Mouse (Mus musculus) cortical plate, adult 2 months (tissue): ENCODE measurements at regions not wholly inside any gene's neighbourhood (a gene's known extent, or its start where the extent isn't known, plus 50 kb on each side); places are given as distances from the start of the nearest gene placed in this dataset.

ENCODE experiments used
- H3K27ac ChIP-seq: fragments of 200-500 bp; 2 replicates; pipeline ENCODE4 v1.5.1; 2012; ENCODE audit warnings: low read length, control low read depth, inconsistent platforms; ENCODE audit not compliant: insufficient read depth
- H3K4me1 ChIP-seq: fragments of 200-500 bp; 2 replicates; pipeline ENCODE4 v1.6.1; 2011; ENCODE audit warnings: low read length; ENCODE audit not compliant: control insufficient read depth, insufficient read depth
- H3K4me3 ChIP-seq: fragments of 200-500 bp; 2 replicates; pipeline ENCODE4 v1.5.1; 2011; ENCODE audit warnings: mild to moderate bottlenecking, low read length, control low read depth; ENCODE audit not compliant: insufficient read depth
- CTCF ChIP-seq: fragments of 200-500 bp; IDR thresholded peaks from 2 replicates; pipeline ENCODE4 v1.5.1; 2011; ENCODE audit warnings: mild to moderate bottlenecking, control low read depth, low read length; ENCODE audit not compliant: insufficient read depth; ENCODE audit errors: extremely low read depth
- POLR2A ChIP-seq: fragments of 200-500 bp; IDR thresholded peaks from 2 replicates; pipeline ENCODE4 v1.6.1; 2011; ENCODE audit warnings: mild to moderate bottlenecking, low read length, control low read depth; ENCODE audit not compliant: insufficient read depth; ENCODE audit errors: extremely low read depth

DNA sequence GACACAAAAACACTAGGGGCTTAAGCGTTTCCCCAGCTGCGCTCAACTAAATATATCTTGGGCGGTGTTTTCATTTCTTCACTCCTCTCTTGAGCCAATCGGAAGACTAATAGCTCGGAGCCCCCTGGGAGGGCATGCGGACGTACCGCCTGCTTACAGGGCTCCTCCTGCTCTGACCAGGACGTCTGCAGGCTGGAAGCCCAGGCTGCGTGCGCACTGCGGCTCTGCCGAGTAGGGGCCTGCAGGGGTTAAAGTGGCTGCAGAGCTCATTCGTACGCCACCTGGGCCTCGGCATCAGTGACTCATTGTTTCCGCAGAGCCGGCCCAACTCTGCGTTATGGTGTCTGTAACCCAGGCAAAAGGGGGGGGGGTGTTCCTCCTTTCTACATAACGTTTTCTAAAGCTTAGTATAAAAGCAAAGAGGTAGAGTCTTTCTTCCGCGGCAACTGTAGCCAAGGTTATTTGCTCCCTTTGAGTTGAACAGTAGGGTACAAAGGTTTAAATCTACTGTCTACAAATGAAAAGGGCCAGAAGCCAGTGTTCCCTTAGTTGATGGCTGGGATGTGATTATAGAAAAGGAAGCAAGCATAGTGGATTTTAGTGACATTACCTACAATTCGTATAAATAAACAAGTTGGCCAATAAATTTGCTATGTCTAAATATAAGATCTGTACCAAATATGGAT is 53.7 kb upstream of the Chd2 start:
- TF ChIP-seq POLR2A (peak; percentile 69), CTCF (no peak)
- H3K4me3 ChIP-seq, result peak overlapping the region; percentile 16
- H3K4me1 ChIP-seq, result peaks cover 6% of the 10 kb centered on the region
- peak overlapping the region; percentile 87 for H3K27ac ChIP-seq

DNA sequence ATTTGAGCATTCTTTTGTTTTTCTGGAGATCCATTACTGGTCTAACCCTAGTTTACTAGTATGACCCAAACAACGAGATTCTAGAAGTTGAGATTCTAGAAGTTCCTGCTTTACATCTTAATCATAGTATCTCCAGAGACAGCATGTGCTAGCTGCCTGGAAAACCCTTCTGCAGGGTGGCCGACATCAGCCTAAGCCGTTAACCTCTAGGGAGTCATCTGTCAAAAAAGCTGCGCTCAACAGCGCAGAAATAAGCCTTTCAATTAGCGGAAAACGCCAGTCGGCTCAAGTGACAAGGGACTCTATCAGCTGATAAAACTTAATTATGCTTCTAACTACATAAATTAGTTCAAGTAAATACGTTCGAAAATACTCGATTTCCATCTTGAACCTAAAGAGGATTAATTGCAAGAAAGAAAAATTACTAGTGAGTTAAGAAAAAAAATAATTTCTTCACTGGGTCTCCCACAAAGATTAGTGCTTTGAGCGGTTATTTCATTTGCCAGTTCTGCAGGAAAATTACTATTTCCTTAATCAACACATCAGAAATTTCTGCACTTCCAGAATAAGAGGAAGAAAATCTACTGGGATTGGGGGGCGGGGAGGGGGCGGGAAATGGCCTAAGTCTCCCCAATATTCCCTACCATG is 53.0 kb upstream of the Chd2 start:
- Histone ChIP-seq H3K4me3 (peak overlapping the region; percentile 16; the same call in 1 of the 2 replicates), H3K4me1 (peaks cover 6% of the 10 kb centered on the region), H3K27ac (peak overlapping the region; percentile 87; the same call in 1 of the 2 replicates)

DNA sequence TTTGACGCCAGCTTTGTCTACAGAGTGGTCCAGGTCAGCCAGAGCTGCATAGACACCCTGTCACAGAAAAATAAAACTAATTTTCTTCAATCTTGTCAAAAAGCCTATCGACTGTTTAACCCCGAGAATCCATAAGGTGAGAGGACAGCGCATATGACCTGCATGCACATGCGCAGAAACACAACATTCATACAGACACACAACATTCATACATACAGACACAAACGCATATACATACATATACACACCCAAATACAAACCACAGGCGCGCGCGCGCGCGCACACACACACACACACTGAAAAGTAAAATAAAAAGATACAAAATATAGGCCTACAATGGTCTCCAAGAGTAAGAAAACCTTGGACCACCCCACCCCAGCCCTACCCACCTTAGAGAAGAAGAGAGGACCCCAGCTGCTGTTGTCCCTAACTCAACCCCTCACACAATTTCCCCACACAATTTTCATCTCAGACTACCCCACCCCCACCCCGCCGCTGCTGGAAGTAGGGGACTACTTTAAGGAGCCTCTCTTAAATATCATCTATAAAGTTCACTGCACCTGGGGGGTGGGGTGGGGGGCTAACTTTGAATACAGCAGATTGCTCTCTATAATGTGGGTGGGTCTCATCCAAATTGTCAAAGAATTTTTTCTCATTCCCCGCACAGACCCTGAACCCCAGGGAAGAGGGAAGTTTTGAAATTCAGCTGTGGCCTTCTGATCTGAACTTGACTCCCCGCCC is 52.2 kb upstream of the Chd2 start:
- Histone ChIP-seq H3K4me1 (peaks cover 6% of the 10 kb centered on the region), H3K27ac (no peak overlapping the region), H3K4me3 (no peak overlapping the region)
- no peak for TF ChIP-seq POLR2A
- no peak for TF ChIP-seq CTCF

More for the DNA sequence above, 53.0 kb upstream of the Chd2 start:
- TF ChIP-seq CTCF (no peak), POLR2A (no peak)

DNA sequence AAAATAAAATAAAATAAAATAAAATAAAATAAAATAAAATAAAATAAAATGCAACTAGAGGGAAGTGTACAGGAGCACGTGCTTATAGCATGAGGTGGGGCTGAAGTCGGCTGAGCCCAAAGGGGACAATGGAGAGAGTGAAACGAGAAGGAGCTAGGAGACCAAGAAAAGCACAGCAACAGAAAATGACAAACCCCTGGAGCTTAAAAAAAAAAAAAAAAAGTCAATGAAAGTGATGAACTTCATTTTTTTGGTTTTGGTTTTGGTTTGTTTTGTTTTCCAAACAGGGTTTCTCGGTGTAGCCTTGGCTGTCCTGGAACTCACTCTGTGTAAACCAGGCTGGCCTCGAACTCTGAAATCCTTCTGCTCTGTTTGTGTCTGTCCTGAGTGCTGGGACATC is 51.2 kb upstream of the Chd2 start:
- peaks cover 6% of the 10 kb centered on the region for H3K4me1 ChIP-seq
- H3K27ac ChIP-seq, result no peak overlapping the region
- TF ChIP-seq POLR2A, result no peak
- TF ChIP-seq CTCF, result no peak
- no peak overlapping the region for H3K4me3 ChIP-seq
